Mouse (Mus musculus) megakaryocyte, adult 5-6 weeks (primary cell): ENCODE measurements at regions not wholly inside any gene's neighbourhood (a gene's known extent, or its start where the extent isn't known, plus 50 kb on each side); places are given as distances from the start of the nearest gene placed in this dataset.

Experiments
- ATAC-seq: 2 replicates; pipeline ENCODE4 v1.8.0; 2016; ENCODE audit warnings: mild to moderate bottlenecking, inconsistent platforms; ENCODE audit not compliant: poor library complexity, severe bottlenecking

GRCm38 (mm10) chr10:111815821-111816599, 156.5 kb upstream of the Krr1 start:
- no peak for ATAC-seq

GRCm38 (mm10) chr10:111819755-111820451, 152.6 kb upstream of the Krr1 start:
- no peak for ATAC-seq

- no peak for ATAC-seq
Observed at GRCm38 (mm10) chr10:111824820-111825219, 147.6 kb upstream of the Krr1 start.

GRCm38 (mm10) chr10:111826033-111826754, 146.3 kb upstream of the Krr1 start:
- ATAC-seq: no peak

- no peak for ATAC-seq
Observed at GRCm38 (mm10) chr10:111827246-111827645, 145.2 kb upstream of the Krr1 start.

GRCm38 (mm10) chr10:111827930-111828329, 144.5 kb upstream of the Krr1 start:
- peak; percentile 65 for ATAC-seq

- no peak for ATAC-seq
Observed at GRCm38 (mm10) chr10:111828610-111829009, 143.9 kb upstream of the Krr1 start.

- no peak for ATAC-seq
Observed at GRCm38 (mm10) chr10:111829291-111829690, 143.2 kb upstream of the Krr1 start.

GRCm38 (mm10) chr10:111831105-111831504, 141.4 kb upstream of the Krr1 start:
- peak; percentile 57 for ATAC-seq

GRCm38 (mm10) chr10:111833611-111834010, 138.9 kb upstream of the Krr1 start:
- ATAC-seq: no peak

GRCm38 (mm10) chr10:111834280-111834679, 138.2 kb upstream of the Krr1 start:
- ATAC-seq: 0 out of 2 replicates have a peak, but pooled peaks have one; percentile 14

- no peak for ATAC-seq
Observed at GRCm38 (mm10) chr10:111834925-111835823, 137.3 kb upstream of the Krr1 start.

- no peak for ATAC-seq
Observed at GRCm38 (mm10) chr10:111836191-111836590, 136.3 kb upstream of the Krr1 start.

GRCm38 (mm10) chr10:111836802-111837201, 135.7 kb upstream of the Krr1 start:
- ATAC-seq: peak; percentile 57

GRCm38 (mm10) chr10:111842321-111842775, 130.1 kb upstream of the Krr1 start:
- ATAC-seq: no peak

- ATAC-seq: peak; percentile 69
Observed at GRCm38 (mm10) chr10:111842896-111843295, 129.6 kb upstream of the Krr1 start.

- ATAC-seq: peak; percentile 34; the same call in 1 of the 2 replicates
Observed at GRCm38 (mm10) chr10:111843301-111843700, 129.2 kb upstream of the Krr1 start.

GRCm38 (mm10) chr10:111844144-111844543, 128.3 kb upstream of the Krr1 start:
- ATAC-seq: no peak

GRCm38 (mm10) chr10:111845946-111846345, 126.5 kb upstream of the Krr1 start:
- ATAC-seq: no peak

GRCm38 (mm10) chr10:111854254-111854653, 118.2 kb upstream of the Krr1 start:
- ATAC-seq: no peak
